Mouse (Mus musculus): ENCODE results near the gene Pdf.

Gene Pdf

GRCm38 (mm10) chr8:107048061-107048941 is at the start of gene Pdf:
Gene Pdf, minus strand, starts transcription at chr8:107048614.
- no peak for DNase-seq (ENCODE audit: low spot score)

GRCm38 (mm10) chr8:107096366-107097036 is 48.1 kb upstream of the Pdf start, which contains the start of gene Terf2:
Gene Terf2, minus strand, starts transcription at chr8:107096547.
- peak; percentile 96 for DNase-seq (ENCODE audit: low spot score)

GRCm38 (mm10) chr8:107095717-107096365 is 47.4 kb upstream of the Pdf start:
- DNase-seq (ENCODE audit: low spot score) = no peak

- DNase-seq (ENCODE audit: low spot score) = no peak
These were observed 42.1 kb upstream of the Pdf start for GRCm38 (mm10) chr8:107090531-107090930.

GRCm38 (mm10) chr8:107088526-107089063 is 40.2 kb upstream of the Pdf start:
- DNase-seq (ENCODE audit: low spot score) = no peak

- no peak for DNase-seq (ENCODE audit: low spot score)
These were observed 37.6 kb upstream of the Pdf start for GRCm38 (mm10) chr8:107086018-107086417.

- no peak for DNase-seq (ENCODE audit: low spot score)
These were observed 36.9 kb upstream of the Pdf start for GRCm38 (mm10) chr8:107085358-107085757.

- DNase-seq (ENCODE audit: low spot score) = peak; percentile 82
These were observed 27.9 kb upstream of the Pdf start for GRCm38 (mm10) chr8:107076239-107076888.

GRCm38 (mm10) chr8:107074128-107074527 is 25.7 kb upstream of the Pdf start:
- no peak for DNase-seq (ENCODE audit: low spot score)

- DNase-seq (ENCODE audit: low spot score) = no peak
These were observed 25.3 kb upstream of the Pdf start for GRCm38 (mm10) chr8:107073706-107074105.

- no peak for DNase-seq (ENCODE audit: low spot score)
These were observed 17.4 kb upstream of the Pdf start, which contains the start of gene Tmed6 for GRCm38 (mm10) chr8:107065511-107066496. Gene Tmed6, minus strand, starts transcription at chr8:107065644.

- no peak for DNase-seq (ENCODE audit: low spot score)
These were observed 14.2 kb upstream of the Pdf start for GRCm38 (mm10) chr8:107062613-107063012.

- DNase-seq (ENCODE audit: low spot score) = no peak
These were observed 8.6 kb upstream of the Pdf start for GRCm38 (mm10) chr8:107056973-107057369.

GRCm38 (mm10) chr8:107056076-107056972 is 7.9 kb upstream of the Pdf start, which contains the start of the genes Cog8 and Nip7:
Gene Cog8, minus strand, starts transcription at chr8:107056689.
Gene Nip7, plus strand, starts transcription at chr8:107056877.
- peak; percentile 99 for DNase-seq (ENCODE audit: low spot score)

- no peak for DNase-seq (ENCODE audit: low spot score)
These were observed 3.6 kb upstream of the Pdf start for GRCm38 (mm10) chr8:107052046-107052445.

GRCm38 (mm10) chr8:107049480-107049879 is 1.1 kb upstream of the Pdf start:
- DNase-seq (ENCODE audit: low spot score) = no peak

GRCm38 (mm10) chr8:107046976-107047375 is 1.4 kb downstream of the Pdf start:
- no peak for DNase-seq (ENCODE audit: low spot score)

- DNase-seq (ENCODE audit: low spot score) = no peak
These were observed 2.9 kb downstream of the Pdf start for GRCm38 (mm10) chr8:107045478-107045877.

GRCm38 (mm10) chr8:107040632-107041031 is 7.8 kb downstream of the Pdf start:
- DNase-seq (ENCODE audit: low spot score) = no peak
